Mouse (Mus musculus): ENCODE data around the gene Rnf207. TPM values are rescaled to one million over a fixed set of nuclear protein-coding genes. Genes with fewer than 3 reads are reported as not detected.

The Rnf207 gene
- total RNA-seq (2021) = 1 to 10 TPM; 3.1 to 4.0 TPM
- long read RNA-seq, partial matches to known transcripts = 1 of 3 reads
- long read RNA-seq, other reads (novel, unspliced or antisense) = 2 of 3 reads

DNA sequence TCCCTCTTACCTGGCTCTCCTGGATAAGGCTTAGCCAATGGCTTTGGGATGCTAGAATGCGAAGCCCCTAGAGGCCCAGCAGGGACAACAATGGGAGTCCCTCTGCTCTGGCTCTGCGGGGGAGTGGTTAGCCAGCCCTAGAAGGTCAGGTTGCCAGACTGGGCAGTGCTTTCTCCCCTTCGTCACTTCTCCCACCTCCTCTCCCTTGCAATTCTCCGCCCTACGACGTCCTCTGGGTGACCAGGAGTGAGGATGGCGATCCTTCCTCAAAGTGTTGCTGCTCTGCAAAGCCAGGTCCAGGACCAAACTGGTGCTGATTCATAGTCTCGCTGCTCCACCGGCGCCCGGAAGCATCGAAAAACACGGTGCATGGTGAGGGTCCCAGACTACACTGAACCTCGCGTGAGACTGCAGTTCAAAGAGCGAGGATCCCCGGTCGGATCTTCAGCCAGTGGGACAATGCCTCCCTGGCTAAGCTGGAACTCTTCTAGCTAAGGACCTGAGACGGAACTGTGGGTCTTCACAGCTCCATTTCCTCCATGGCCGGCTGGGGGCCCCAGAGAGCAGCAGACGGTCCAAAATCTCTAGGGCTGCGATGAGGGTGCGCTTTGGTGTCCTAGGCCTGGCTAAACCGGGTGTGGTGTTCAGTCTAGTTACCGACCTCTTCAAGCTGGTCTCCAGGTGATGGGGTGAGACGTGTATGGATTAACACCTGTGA, at the start of gene Rnf207:
Gene Rnf207 (minus strand): TSS at position 477 of the 718 bp plus-strand sequence.
- peak in 1 of 2 experiments; percentile 65 for DNase-seq (ENCODE audit: low spot score in 2 of 2)

DNA sequence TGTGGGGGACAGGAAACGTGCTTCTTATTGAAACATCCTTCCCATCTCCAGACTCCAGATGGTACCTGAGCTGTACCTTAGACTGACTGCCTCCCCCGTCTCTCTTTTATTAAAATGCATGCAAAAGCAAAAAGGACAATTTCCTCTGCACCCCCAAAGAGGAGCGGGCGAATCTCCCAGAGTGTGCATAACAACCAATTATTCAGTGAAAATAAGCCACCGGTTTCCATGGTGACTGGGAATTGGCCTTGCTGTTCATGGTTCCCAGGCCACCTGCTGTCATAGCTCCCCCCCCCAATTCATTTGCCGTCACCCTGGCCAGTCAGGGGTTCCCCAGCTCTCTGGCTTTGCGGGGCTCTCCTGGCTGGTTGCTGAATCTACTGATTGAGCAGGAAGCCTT, 46.4 kb upstream of the Rnf207 start:
- no peak for DNase-seq (ENCODE audit: low spot score in 2 of 2)

DNA sequence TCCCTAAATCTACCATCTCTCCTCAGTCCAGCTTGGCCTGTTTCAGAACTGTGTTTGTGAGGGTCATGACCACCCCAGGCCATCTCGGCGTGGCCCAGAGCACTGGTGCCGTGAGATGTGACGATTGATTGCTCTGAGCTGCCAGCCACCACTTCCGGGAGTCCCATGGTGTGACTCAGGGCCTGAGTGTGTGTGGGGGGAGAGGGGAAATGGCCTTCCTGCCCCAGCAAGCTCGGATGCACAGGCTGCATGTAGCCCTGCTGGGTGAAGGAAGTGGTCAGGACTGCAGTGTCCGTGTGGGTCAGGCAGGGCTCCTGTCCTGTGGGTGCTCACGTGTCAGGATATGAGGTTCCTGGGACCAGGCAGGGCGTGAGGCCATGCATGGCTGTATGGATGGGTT, 43.4 kb upstream of the Rnf207 start:
- DNase-seq (ENCODE audit: low spot score in 2 of 2) = no peak

DNA sequence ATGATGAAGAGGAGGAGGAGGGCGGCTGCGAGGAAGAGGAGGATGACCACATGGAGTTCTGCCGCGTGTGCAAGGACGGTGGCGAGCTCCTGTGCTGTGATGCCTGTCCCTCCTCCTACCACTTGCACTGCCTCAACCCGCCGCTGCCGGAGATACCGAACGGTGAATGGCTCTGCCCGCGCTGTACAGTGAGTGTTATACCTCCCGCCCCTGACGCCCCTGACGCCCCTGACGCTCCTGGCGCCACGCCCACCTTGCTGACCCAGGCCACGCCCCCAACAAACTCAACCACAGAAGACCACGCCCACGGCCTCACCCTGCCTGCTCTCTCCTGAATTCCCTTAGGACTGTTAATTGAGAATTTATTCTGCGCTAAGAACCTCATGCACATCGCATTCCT, 42.1 kb upstream of the Rnf207 start:
- DNase-seq (ENCODE audit: low spot score in 2 of 2) = no peak

DNA sequence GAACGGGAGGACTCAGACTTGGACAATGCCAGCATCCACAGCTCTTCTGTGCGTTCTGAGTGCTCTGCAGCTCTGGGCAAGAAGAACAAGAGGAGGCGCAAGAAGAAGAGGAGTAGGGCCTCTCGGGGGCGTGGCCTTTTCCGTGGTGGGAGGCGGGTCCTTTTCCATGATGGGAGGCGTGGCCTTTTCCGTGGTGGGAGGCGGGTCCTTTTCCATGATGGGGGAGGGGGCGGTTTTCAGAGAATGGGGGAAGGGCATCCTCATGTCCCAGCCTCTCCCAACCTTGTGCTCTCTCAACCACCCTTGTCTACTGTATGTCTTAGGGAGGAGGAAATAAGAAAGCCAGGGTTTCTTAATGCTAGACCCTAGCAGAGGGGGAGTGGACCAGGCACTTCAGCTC, 40.9 kb upstream of the Rnf207 start:
- no peak for DNase-seq (ENCODE audit: low spot score in 2 of 2)

DNA sequence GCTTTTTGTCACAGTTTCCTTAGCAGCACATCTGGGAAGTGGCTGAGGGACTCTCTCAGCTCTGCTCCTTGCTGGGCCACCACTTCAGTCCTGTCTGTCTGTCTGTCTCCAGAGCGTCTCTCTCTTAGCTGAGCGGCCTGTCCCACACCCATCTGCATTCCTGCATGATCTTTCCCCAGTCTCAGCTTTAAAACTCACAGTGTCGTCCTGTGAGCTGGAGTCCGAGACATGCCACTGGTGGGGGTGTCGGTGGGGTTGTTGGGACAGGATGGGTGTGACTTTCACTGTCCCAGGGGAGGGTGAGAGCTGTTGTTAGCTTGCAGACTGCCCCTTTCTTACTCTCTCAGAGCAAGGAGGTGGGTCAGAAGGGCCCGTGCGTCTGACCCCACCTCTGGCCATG, 36.9 kb upstream of the Rnf207 start:
- no peak for DNase-seq (ENCODE audit: low spot score in 2 of 2)

DNA sequence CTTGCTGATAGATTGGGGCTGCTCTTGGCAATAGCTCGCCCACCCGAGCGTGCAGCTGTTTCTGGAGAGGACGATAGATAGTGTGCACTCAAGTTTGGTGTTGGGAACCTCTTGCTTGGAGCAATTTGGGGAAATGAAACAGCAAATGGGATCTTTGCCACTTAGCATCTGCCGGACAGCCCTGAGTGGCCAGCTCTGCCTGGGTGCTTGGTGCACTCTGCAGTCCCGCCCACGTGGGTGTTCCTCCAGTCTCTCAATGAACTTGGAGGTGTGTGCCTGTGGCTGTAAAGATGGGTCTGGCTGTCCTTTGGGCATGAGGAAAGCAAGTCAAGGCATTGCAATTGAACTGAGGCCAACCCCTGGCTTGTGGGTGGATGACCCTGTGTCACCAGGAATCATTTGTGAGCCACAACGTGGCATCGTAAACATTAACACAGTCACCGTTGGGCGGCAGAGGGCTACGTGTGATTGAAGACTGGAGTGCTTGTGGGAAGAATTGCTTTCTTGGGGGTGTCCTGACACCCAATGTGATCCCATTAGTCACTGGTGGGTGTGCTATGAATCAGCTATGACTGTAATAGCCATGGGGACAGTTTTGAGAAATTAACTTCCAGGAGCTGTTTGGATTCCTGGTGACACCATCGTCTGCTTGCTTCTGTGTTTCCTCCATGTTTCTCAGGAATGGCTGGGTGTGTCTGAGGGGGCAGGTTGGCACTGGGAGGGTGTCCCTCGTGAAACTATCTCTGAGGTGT, 35.3 kb upstream of the Rnf207 start:
- no peak for DNase-seq (ENCODE audit: low spot score in 2 of 2)

DNA sequence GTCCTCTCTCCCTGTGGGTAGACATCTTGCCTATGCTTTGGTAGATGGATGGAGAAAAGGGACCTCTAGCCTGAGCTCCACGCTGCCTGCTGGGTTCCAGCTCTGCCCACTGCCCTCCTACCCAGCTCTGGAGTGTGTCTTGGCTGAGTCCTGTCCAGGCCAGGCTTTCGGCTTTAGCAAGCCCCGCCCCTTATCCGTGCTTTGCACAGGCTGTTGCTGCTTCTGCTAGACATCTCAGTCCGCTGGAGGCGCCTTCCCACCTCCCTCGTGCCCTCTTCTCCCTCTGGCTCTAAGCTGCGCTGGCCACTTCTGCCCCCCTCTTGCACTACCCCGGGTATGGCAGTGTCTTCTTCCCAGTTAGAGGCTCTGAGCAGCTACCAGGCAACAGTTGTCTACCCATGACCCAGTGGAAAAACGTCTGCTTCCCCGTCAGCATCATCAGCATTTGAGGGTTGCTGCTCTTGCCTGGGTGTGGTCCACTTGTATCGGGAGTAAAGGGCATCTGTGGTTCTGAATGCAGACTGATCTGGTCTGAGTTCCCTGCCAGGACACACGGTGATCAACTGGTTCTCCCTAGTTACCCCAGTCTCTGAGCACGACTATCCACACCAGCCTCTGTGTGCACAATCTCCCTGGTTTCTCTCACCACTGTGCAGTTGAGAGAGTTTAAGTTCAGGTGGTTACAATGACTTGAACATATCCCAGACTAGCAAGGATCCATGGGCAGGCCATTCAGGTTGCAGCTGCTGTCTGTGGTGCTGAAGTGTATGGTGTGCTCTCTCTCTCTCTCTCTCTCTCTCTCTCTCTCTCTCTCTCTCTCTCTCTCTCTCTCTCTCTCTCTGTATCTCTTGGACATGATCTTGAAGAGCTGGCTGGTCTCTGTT, 32.9 kb upstream of the Rnf207 start:
- no peak for DNase-seq (ENCODE audit: low spot score in 2 of 2)

DNA sequence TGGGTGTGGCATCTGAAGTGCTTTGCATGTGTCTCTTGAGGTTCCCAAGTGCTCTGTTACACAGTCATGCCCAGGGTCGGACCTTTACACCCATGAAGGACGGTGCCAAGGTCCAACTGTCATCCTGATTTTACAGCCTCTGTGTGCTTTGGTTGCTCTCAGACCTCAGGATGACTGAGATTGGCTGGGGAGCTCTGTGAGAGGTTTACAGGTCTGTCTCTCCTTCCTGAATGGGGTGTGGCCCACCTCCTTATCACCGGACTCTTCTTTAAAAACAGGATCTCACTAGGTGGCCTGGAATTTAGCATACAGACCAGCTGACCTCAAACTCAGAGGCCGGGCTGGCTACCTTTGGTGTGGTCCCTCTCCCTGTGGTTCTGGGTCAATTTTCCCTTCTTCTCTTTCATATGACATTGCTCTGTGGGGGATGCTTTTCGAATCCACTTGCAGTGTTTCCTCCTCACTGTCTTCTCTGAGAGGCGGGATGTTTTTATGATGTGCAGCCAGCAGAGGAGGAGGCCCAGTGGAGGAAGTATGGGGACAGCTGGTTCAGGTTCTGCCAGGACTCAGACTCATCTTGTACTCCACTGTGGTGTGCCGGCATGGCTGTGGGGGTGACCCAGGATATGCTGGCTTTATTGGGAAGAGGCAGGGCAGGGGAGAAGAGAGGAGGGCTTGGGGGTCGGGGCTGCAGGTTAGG, 32.1 kb upstream of the Rnf207 start:
- no peak for DNase-seq (ENCODE audit: low spot score in 2 of 2)

DNA sequence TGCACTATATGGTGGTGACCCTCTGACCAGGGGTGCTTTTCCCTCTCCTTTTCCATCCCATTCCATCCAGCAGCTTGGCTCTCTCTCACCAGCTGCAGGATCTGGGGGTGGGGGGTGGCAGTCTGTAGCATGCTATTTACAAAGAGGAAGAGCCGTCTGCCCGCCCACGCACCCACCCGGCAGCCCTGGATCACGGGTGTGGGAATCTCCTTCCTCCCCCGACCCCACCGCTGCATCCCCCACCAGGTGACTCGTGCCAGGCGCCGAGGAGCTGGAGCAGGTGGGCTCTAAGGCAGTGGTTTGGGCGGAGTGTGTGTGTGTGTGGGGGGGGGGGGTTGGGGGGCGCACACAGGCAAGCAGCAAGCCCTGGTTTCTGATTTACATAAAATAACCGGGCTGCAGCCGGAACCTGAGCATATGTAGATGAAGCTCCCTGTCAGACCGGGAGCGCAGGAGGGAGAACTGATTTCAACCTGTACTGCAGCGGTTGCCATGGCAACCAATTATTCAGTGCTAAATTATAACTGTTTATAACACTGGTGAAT, 31.1 kb upstream of the Rnf207 start:
- peak; percentile 45 to 62 for DNase-seq (ENCODE audit: low spot score in 2 of 2)

DNA sequence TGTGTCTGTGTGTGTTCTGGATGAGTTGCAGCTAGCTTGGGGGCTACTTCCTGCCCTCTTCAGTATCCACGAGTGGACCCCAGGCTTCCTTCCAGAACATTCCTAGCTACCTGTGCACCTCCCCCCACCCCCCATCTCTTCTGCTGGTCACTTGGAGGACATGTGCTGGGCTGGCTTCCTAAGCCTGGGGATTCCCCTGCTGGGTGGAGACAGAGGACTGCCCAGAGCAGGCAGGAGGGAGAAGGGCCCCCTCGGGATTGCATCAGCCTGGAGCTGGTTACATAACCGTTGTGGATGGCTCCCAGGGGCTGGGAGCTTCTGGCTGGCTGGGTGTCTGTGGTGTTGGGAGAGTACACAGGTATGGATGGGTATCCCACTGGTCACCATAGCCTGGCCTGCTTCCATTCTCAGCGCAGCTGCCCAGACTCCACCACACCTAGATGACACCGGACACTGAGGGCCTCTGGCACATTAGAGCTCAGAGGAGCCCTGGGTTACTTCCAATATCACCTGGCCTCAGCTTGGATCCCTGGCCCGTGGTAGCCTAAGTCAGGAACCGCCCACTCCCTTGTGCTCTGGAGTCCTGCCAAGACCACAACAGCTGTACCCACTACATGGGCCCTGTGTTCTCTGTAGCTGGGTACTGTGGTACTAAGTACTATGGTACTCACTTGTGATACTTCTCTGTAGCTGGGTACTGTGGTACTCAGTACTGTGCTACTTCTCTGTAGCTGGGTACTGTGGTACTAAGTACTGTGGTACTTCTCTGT, 26.5 kb upstream of the Rnf207 start:
- DNase-seq (ENCODE audit: low spot score in 2 of 2) = no peak

DNA sequence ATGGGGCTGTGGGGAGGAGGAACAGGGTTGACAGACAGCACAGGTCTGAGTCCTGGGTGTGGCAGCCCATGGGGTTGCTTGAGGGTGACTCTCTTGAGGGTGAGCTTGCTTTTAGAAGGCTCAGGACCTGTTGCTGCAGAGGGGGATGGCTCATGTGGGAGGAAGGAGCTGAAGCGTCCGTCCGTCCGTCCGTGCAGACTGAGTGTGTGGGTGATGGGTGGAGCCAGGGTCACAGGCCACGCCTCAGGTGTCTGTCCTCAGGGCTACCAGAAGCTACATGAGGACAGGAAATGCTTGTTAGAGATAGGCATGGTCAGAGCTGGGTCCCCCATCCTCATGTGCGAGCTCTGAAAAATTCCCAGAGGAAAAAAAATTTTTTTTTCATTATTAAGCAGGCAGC, 25.9 kb upstream of the Rnf207 start:
- DNase-seq (ENCODE audit: low spot score in 2 of 2) = no peak

DNA sequence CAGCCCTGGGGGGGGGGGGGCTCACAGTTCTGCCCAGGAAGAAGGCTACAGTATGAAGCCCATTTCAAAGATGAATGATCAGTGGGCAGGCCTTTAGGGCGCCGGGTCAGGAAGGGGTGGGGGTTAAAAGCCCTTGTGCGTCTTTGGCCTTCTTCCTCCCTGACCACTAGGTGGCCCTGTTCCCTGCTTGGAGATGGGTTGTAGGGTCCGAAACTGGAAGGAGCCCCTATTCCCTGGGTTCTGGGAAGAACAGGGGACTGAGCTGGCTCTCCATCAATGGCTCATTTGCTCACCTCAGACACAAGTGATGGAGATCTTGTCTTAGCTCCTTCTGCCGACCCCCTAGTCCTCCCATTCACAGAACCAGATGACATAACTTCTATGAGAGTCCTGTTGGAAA, 24.5 kb upstream of the Rnf207 start:
- peak in 1 of 2 experiments; percentile 37 for DNase-seq (ENCODE audit: low spot score in 2 of 2)

DNA sequence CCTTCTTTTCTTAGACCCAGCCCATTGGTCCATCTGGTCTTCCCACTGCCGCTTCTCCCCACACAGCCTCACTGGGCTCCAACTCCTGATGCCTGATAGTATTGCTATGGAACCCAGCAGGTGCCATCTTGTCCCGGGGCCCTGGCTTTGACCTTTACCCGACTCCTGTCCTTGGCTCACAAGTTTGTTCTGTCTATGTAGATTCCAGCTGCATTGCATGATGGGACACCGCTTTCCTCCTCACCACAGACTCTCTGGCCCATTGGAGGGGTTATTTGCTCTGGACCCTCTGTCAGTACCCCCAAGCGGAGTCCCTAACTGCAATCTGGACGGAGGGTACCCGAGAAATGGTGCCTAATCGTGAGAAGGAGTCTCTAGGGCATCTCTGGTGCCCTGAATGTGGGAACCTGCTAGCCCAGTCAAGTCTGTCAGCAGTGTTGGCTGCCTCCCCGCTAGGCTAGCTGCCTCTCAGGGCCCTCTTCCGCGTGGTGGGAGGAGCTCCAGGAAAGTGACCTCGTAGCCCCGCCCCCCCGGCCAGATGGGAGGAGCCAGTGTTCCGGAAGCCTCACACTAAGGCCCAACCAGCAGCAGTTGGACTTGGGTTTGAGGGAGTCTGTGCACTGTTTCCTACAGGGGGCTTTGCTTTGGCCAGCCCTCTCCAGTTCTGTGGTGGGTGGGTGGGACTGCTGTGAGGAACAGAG, 21.9 kb upstream of the Rnf207 start:
- DNase-seq (ENCODE audit: low spot score in 2 of 2) = no peak

DNA sequence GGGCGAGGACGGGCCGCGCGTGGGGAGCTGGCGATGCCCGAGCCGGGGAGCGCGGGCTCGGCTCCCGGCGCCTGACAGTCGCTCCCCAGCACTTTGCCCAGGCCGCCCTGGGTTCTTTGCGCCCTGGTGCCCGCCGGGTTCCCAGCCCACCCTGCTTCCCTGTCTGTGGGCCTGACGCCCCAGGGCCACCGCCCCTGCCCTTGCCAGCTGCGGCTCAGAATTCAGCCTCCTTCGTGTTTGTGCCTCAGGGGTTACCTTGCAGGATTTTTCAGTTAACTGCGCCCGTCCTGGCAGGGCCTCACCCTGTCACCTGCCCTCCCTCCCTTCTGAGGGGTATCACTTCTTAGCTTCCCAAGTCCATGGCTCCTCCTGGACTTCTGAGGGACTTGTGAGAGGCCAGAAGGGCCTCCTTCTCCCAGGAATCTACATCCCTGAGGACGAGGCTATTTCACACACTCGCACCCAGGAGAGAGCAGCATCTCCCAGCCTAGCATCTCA, 20.5 kb upstream of the Rnf207 start:
- no peak for DNase-seq (ENCODE audit: low spot score in 2 of 2)

DNA sequence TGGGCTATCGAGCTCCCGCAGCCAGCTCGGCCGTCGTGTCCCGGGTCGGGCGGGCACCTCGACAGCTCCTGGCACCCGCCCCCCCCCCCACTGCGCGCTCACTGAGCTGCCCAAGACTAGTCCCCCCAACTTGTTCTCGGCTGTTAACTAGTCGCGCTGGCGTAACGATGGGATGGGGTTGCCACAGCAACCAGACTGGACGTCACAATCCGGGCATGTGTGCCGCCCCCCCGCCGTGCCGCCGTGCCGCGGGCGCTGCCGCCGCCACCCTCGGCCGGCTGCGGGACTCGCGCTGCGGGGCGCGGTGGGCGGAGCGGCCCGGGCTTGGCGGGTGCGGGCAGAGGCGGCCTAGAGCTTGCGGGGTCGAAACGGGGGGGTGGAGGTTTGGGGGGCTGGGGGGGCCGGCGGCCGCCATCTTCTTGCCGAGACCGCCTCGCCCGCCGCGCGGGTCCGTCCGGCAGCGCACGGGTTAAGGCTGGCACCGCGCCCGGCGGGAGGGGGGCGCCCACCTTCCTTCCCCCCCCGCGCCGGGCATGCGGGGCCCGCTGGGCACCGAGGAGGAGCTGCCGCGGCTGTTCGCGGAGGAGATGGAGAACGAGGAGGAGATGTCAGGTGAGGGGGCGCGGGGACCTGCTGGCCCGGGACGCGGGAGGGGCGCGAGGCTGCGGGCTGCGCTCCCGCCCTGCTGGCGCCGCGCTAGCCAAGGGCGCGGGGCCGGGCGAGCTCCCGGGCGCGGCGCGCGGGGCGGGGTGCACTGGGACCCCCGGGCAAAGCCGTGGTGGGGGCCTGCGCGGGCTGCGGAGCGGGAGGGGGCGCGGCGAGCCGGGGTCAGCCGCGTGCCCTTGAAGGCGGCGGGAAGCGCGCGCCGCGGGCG, 19.9 kb upstream of the Rnf207 start, which contains the start of gene Chd5:
Gene Chd5 (plus strand): TSS at position 233 of the 874 bp plus-strand sequence.
- peak; percentile 60 to 71 for DNase-seq (ENCODE audit: low spot score in 2 of 2)

DNA sequence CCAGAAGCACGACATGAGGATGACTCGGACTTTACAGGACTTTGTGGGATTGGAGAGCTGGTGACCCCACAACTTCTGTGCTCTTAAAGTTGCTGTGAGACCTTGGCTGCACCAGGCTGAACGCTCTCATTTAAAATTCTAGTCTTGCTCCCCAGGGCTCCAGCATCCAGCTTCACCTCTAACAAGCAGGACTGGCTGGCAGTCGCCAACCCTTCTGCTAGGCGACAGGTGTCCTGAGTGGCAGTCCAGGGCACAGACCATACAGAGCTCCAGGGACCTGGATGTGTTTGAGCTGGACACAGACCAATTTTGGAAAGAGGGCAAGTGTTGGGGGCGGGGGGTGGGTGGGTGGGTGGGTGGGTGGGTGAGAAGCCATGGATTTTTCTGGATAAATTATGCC, 19.0 kb upstream of the Rnf207 start:
- DNase-seq (ENCODE audit: low spot score in 2 of 2) = no peak

DNA sequence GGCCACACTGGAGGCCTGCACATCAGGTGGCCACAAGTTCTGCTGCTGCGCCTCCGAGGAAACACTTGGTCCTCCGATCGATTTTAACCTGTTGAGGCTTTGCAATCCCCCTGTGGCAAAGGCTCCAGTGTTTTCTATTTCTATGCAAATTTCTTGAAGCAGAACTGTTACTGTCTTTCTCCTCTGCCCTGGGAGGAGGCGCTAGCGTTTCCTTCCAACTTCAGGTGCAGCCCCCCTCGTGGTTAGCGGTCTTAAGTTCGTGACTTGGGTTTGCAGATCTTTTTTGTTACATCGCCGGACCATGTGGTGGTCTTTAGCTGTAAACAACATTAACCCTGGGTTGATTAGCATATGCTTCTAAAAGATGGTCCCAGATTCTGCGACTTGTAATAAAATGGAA, 14.8 kb upstream of the Rnf207 start:
- DNase-seq (ENCODE audit: low spot score in 2 of 2) = no peak

Data from layer of hippocampus, postnatal 10 days (tissue).